Mouse (Mus musculus): ENCODE results near the gene Cacna1g. TPM values are rescaled to one million over a fixed set of nuclear protein-coding genes. Genes with fewer than 3 reads are reported as not detected.
A peak's percentile ranks its signal among the peaks of the same experiment; 100 is the strongest.

Gene Cacna1g
- total and polyA plus RNA-seq, 2 experiments from 2014 or later: 7.4 to 46.2 TPM

DNA sequence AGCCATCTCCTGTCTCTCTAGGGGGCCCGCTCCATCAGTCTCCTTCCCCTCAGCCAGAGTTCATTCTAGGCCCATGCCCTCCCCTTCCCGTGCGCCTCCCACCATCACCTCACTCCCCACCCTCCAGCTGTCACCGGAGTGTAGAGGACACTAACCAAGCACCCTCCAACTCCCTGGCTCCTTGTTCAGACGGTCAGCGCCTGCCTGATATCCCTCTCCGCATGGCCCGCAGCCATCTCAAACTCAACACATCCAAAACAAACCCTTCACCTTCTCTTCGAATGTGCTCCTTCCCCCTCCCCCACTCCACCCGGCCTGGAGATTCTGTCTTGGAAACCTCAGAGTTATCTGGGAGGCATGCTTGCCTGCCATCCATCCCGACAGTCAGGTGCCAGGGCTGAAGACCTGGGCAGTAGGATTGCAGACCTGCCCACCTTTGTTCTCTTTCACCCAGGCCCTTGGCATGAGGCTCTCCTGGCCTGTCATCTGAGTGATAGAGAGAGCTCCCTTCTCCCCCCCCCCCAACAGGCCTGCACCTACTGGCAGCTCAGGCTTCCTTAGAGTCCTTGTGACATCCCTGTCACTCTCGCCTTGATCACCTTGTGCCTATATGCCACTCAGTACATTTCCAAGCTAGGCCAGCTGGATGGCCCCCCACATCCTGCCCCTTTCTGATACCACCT is 22.8 kb downstream of the Cacna1g start:
- TF ChIP-seq CTCF (IDR thresholded peaks at IDR 0.05; ENCODE audit: low read depth) (no peak), EP300 (IDR thresholded peaks at IDR 0.05; ENCODE audit: low read depth) (peak; percentile 96)
- peaks cover 34% of the 10 kb centered on the region for H3K4me1 ChIP-seq (ENCODE audit: control insufficient read depth, insufficient read depth)
- H3K4me2 ChIP-seq (ENCODE audit: low read depth, low read length): peak overlapping the region; percentile 4; the same call in 1 of the 2 replicates
- peak; percentile 95 for ATAC-seq (ENCODE audit: insufficient read depth, low read depth)
- peak overlapping the region; percentile 94 for H3K27ac ChIP-seq (ENCODE audit: low read depth)
- no peaks in the 10 kb centered on the region for H3K36me3 ChIP-seq (replicated peaks; ENCODE audit: control insufficient read depth, insufficient read depth, low read length)
- no peaks in the 10 kb centered on the region for H3K27me3 ChIP-seq (ENCODE audit: control insufficient read depth, insufficient read depth, low read length)
- H3K4me3 ChIP-seq (ENCODE audit: low read depth, low read length): no peak overlapping the region
- no peak overlapping the region for H3K9ac ChIP-seq (replicated peaks; ENCODE audit: low read depth, low read length)
- peak; percentile 94 for DNase-seq (ENCODE audit: low spot score)
- H3K9me3 ChIP-seq (replicated peaks; ENCODE audit: control insufficient read depth, low read length): no peaks in the 10 kb centered on the region
- 16% methylated on average over 12 of the region's 12 CpGs for WGBS

DNA sequence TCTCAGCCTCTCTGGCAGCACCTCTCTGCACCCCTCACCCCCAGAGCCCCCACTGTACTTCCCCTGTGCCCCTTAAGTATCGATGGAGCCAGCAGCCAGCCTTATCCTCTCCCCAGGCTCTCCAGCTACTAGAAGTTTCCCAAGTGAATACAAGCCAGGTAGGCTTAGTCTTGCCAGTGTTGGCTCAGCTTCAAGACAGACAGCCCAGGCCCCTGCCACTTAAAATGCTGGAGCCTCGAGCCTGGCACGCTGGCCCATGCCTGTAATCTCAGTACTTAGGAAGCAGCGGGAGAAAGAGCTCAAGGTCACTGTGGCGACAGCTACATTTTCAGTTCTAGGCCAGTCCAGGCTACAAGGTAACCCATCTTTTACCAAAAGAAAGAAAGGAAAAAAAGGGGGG is 24.1 kb downstream of the Cacna1g start:
- Histone ChIP-seq H3K4me2 (ENCODE audit: low read depth, low read length) (no peak overlapping the region), H3K9me3 (replicated peaks; ENCODE audit: control insufficient read depth, low read length) (no peaks in the 10 kb centered on the region), H3K4me3 (ENCODE audit: low read depth, low read length) (no peak overlapping the region), H3K4me1 (ENCODE audit: control insufficient read depth, insufficient read depth) (peaks cover 34% of the 10 kb centered on the region), H3K36me3 (replicated peaks; ENCODE audit: control insufficient read depth, insufficient read depth, low read length) (no peaks in the 10 kb centered on the region), H3K27me3 (ENCODE audit: control insufficient read depth, insufficient read depth, low read length) (no peaks in the 10 kb centered on the region), H3K9ac (replicated peaks; ENCODE audit: low read depth, low read length) (no peak overlapping the region), H3K27ac (ENCODE audit: low read depth) (peak overlapping the region; percentile 94)
- TF ChIP-seq CTCF (IDR thresholded peaks at IDR 0.05; ENCODE audit: low read depth): no peak
- ATAC-seq (ENCODE audit: insufficient read depth, low read depth) (peak; percentile 50), DNase-seq (ENCODE audit: low spot score) (peak; percentile 84)
- 23% methylated on average over 5 of the region's 5 CpGs for WGBS

GRCm38 (mm10) chr11:94449239-94449638 is 24.8 kb downstream of the Cacna1g start:
- no peak overlapping the region for H3K4me2 ChIP-seq (ENCODE audit: low read depth, low read length)
- no peak overlapping the region for H3K4me3 ChIP-seq (ENCODE audit: low read depth, low read length)
- no peak overlapping the region for H3K9ac ChIP-seq (replicated peaks; ENCODE audit: low read depth, low read length)
- DNase-seq (ENCODE audit: low spot score): no peak
- H3K9me3 ChIP-seq (replicated peaks; ENCODE audit: control insufficient read depth, low read length): no peaks in the 10 kb centered on the region
- no peak for TF ChIP-seq EP300 (IDR thresholded peaks at IDR 0.05; ENCODE audit: low read depth)
- TF ChIP-seq CTCF (IDR thresholded peaks at IDR 0.05; ENCODE audit: low read depth): no peak
- peak overlapping the region; percentile 94 for H3K27ac ChIP-seq (ENCODE audit: low read depth)
- WGBS: 58% methylated on average over 8 of the region's 8 CpGs
- H3K27me3 ChIP-seq (ENCODE audit: control insufficient read depth, insufficient read depth, low read length): no peaks in the 10 kb centered on the region
- H3K36me3 ChIP-seq (replicated peaks; ENCODE audit: control insufficient read depth, insufficient read depth, low read length): no peaks in the 10 kb centered on the region
- no peak for ATAC-seq (ENCODE audit: insufficient read depth, low read depth)
- H3K4me1 ChIP-seq (ENCODE audit: control insufficient read depth, insufficient read depth): peaks cover 34% of the 10 kb centered on the region

DNA sequence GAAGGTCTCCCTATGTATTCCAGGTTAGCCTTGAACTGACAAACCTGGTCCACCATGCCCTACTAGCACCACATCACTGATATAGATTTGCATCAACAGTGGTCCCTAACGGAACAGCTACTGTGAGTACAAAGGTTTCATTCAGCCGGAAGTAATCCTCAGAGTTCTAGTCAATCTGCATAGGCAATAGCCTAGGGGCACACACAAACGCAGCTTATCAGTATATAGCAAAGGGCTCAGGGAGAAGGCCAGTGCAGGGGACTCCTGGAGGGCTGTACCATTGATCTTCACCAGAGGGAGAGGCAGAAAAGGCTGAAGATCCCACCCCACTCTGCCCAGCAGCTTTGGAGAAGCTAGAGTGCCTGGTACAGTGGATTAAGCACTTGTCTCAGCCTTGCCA is 27.0 kb downstream of the Cacna1g start:
- H3K27ac ChIP-seq (ENCODE audit: low read depth): no peak overlapping the region
- TF ChIP-seq EP300 (IDR thresholded peaks at IDR 0.05; ENCODE audit: low read depth) (no peak), CTCF (IDR thresholded peaks at IDR 0.05; ENCODE audit: low read depth) (no peak)
- H3K9ac ChIP-seq (replicated peaks; ENCODE audit: low read depth, low read length): no peak overlapping the region
- no peak overlapping the region for H3K4me3 ChIP-seq (ENCODE audit: low read depth, low read length)
- peaks cover 31% of the 10 kb centered on the region for H3K4me1 ChIP-seq (ENCODE audit: control insufficient read depth, insufficient read depth)
- no peaks in the 10 kb centered on the region for H3K27me3 ChIP-seq (ENCODE audit: control insufficient read depth, insufficient read depth, low read length)
- ATAC-seq (ENCODE audit: insufficient read depth, low read depth): no peak
- WGBS: 42% methylated on average over 3 of the region's 3 CpGs
- H3K36me3 ChIP-seq (replicated peaks; ENCODE audit: control insufficient read depth, insufficient read depth, low read length): no peaks in the 10 kb centered on the region; the same call in 1 of the 2 replicates
- H3K9me3 ChIP-seq (replicated peaks; ENCODE audit: control insufficient read depth, low read length): no peaks in the 10 kb centered on the region
- DNase-seq (ENCODE audit: low spot score): no peak
- H3K4me2 ChIP-seq (ENCODE audit: low read depth, low read length): no peak overlapping the region

- Histone ChIP-seq H3K9me3 (replicated peaks; ENCODE audit: control insufficient read depth, low read length) (no peaks in the 10 kb centered on the region), H3K27ac (ENCODE audit: low read depth) (no peak overlapping the region), H3K36me3 (replicated peaks; ENCODE audit: control insufficient read depth, insufficient read depth, low read length) (no peaks in the 10 kb centered on the region; the same call in 1 of the 2 replicates), H3K27me3 (ENCODE audit: control insufficient read depth, insufficient read depth, low read length) (no peaks in the 10 kb centered on the region), H3K9ac (replicated peaks; ENCODE audit: low read depth, low read length) (no peak overlapping the region), H3K4me2 (ENCODE audit: low read depth, low read length) (no peak overlapping the region), H3K4me1 (ENCODE audit: control insufficient read depth, insufficient read depth) (peaks cover 22% of the 10 kb centered on the region), H3K4me3 (ENCODE audit: low read depth, low read length) (no peak overlapping the region)
- TF ChIP-seq EP300 (IDR thresholded peaks at IDR 0.05; ENCODE audit: low read depth) (no peak), CTCF (IDR thresholded peaks at IDR 0.05; ENCODE audit: low read depth) (no peak)
- DNase-seq (ENCODE audit: low spot score) (no peak), ATAC-seq (ENCODE audit: insufficient read depth, low read depth) (no peak)
- 61% methylated on average over 4 of the region's 4 CpGs for WGBS
Measured at GRCm38 (mm10) chr11:94445300-94445699, 28.7 kb downstream of the Cacna1g start.

GRCm38 (mm10) chr11:94444829-94445228 is 29.2 kb downstream of the Cacna1g start:
- DNase-seq (ENCODE audit: low spot score): no peak
- Histone ChIP-seq H3K4me2 (ENCODE audit: low read depth, low read length) (no peak overlapping the region), H3K9ac (replicated peaks; ENCODE audit: low read depth, low read length) (no peak overlapping the region), H3K36me3 (replicated peaks; ENCODE audit: control insufficient read depth, insufficient read depth, low read length) (no peaks in the 10 kb centered on the region; the same call in 1 of the 2 replicates), H3K4me1 (ENCODE audit: control insufficient read depth, insufficient read depth) (peaks cover 20% of the 10 kb centered on the region; the same call in 1 of the 2 replicates), H3K4me3 (ENCODE audit: low read depth, low read length) (no peak overlapping the region), H3K27me3 (ENCODE audit: control insufficient read depth, insufficient read depth, low read length) (no peaks in the 10 kb centered on the region), H3K27ac (ENCODE audit: low read depth) (no peak overlapping the region), H3K9me3 (replicated peaks; ENCODE audit: control insufficient read depth, low read length) (no peaks in the 10 kb centered on the region)
- TF ChIP-seq CTCF (IDR thresholded peaks at IDR 0.05; ENCODE audit: low read depth): no peak
- no peak for TF ChIP-seq EP300 (IDR thresholded peaks at IDR 0.05; ENCODE audit: low read depth)
- no peak for ATAC-seq (ENCODE audit: insufficient read depth, low read depth)
- 78% methylated on average over 5 of the region's 5 CpGs for WGBS
